Mouse (Mus musculus) kidney, postnatal 25 days (tissue): Measurements from ENCODE around the gene Tbx21.
A peak's percentile ranks its signal among the peaks of the same experiment; 100 is the strongest.

Experiments used
- DNase-seq, 2 experiments: peaks; one replicate each; pipeline ENCODE4 v3.0.0; 2021; ENCODE audit warnings: mixed read lengths in 2 of 2

The Tbx21 gene

DNA sequence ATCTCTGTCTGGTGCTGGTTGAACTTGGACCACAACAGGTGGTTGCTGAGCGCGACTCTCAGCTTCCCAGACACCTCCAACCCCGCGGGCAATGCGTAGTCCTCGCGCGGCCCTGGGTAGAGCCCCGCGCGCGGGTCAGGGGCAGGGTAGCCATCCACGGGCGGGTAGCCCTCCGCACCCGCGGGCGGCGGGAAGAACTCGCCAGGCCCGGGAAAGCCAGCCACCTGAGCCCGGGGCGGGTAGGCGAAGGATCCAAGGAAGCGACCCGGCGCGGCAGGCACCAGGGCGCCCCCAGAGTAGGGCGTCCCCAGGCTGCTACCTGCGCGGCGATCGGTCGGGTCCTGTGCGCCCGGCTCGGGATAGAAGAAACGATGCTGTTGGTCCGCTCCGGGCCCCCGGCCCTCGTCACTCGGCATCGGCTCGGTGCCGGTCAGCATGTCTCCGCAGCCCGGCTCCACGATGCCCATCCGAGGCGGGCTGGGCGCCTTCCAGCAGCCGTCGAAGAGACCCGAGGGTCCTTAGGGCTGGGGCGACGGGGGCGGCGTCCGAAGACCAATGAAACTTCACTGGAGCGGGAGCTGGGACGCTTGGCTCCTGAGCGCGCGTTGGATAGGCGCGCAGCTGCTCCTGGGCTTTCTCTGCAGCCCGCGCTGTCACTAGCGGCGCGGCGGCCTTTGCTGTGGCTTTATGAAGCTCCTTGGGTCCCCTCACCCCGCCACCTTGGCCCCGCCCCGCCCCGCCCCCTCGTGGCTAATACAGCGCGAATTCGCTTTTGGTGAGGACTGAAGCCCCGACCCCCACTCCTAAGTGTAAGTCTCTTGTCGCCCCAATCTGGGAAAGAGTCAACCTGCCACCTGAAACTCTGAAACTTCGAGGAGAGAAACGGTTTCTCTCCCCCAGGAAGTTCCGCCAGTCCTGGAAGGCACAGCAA is at the start of gene Tbx21:
Gene Tbx21 (minus strand): TSS at position 661 of the 931 bp plus-strand sequence.
- no peak for DNase-seq

- DNase-seq = no peak
Observed at GRCm38 (mm10) chr11:97160341-97160740, 45.2 kb upstream of the Tbx21 start.

DNA sequence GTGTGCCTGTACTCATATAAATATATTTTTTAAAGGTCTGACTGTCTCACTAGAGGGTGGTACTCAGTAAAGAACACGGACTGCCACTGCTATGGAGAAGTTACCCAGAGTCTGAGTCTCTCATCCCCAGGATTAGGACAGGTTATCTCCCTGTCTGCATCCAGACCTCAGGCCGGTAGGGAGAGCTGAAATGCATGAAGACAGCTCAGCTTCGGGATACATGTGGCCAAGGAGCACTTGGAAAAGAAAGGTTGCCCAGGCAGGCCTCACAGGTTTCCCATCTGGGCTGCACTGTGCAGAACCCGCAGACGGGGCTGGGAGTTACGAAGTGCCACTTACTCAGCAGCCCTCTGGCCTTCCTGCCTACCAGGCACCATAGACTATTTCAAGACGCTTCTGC is 41.9 kb upstream of the Tbx21 start:
- DNase-seq = no peak

DNA sequence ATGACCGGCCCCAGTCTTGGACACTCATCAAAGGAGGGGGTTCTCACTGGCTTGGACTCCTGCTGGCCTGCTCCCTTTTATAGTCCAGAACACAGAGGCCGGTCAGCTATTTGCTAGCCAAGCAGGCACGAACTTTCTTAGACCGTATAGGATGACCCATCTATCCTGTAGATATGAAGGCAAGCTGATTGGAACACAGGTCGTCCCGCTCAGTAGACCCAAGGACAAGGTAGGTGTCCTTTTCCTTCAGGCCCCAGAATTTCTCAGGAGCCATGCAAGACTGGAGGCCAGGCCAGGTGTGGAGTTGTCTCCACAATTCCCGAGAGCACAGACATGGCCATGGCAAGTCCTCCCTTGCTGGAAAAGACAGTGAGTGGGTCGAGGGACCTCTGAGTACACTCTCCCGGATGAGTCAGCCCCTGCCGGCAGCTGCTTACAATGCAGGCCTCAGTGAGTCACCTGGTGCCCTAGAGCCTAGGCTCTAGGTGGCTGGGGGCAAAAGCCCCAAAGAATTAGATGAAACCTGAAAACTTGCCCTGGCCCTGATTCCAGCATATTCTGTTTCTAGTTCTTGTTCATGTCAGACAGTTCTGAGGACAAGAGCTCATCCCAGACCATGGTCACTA is 37.6 kb upstream of the Tbx21 start:
- no peak for DNase-seq

DNA sequence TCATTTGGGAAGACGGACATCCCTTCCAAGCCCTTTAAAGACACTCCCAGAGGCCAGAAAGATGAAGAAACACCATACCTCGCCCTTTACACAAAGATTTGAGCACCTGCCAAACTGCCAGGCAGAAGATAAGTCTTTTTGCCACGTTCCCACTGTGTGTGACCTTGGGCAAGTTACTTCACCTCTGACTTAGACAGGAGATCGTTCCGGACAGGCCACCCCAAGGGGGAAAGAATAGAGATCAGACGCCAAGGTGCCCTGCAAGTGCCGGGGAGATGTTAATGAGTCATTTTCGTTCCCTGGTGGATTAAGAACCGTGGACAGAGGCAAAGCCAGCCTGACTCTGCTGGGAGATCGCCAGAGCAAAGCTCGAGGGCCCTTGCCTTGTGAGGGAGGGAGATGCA is 36.9 kb upstream of the Tbx21 start:
- peak; percentile 51 to 64 for DNase-seq

DNA sequence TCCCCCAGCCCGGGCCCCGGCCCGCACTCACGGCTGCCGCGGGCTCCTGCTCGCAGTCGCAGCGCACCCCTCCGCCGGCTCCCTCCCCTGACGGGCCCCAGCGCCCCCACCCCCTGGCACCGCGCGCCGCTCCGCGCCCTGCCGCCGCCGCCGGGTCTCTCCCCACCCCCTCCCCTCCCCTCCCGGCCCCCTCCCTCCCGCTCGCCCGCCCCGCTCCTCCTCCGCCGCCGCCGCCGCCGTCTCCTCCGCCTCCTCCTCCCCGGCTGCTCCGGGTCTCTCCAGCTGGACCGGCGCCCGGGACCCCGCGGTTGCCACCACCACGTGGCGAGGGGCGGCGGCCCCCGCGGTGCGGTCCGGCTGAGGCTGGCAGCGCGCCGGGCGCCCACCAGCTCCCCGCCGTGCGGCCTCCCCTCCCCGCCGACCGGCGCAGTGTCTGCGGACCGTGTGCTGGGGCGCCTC is 36.2 kb upstream of the Tbx21 start, which contains the start of gene Tbkbp1:
Gene Tbkbp1 (minus strand): TSS at position 153 of the 459 bp plus-strand sequence.
- DNase-seq = peak; percentile 25 to 59

DNA sequence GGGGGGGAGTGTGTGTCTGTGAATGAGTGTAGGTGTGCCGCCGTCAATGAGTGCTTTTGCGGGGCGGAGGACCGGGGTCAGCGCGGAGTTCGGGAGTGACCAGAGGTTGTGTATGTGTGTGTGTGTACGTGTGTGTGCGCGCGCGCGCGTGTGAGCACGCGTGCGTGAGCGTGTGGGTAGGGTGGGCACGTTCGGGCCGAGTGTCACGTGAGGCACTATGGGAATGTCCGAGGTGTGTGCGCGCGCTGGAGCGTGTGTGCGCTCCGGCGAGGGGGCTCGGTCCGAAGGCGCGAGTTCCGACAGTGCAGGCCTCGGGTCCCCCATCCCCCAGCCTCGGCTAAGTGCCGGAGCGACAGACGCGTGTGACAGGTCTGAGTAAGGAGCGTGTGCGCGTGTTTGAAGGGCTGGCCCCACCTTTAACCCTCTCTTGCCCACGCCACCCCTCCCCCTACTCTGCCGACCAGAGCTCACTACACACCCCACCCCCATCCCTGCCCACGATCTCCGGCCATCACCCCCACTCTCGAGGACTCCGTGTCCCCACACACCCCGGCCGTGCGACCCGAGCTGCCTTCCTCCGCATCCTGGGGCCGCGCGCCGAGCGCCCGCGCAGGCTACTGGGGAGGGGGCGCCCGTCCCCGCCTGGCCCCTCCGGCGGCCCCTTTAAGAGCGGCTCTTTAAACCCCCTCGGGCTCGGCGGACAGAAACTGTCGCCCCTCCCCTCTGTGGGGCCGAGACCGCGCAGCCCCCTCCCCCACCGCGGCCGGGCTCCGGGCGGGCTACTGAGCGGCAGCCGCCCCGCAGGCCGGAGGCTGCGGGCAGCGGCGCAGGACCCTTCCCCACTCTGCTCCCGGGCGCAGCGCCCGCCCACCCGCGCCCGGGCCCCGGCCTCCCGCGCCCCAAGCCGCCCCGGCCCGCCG is 35.5 kb upstream of the Tbx21 start:
- DNase-seq = peak; percentile 57 to 78

- peak; percentile 87 to 93 for DNase-seq
Observed at GRCm38 (mm10) chr11:97149995-97150410, 34.9 kb upstream of the Tbx21 start.

- DNase-seq = no peak
Observed at GRCm38 (mm10) chr11:97149026-97149425, 33.9 kb upstream of the Tbx21 start.

GRCm38 (mm10) chr11:97148591-97148990 is 33.5 kb upstream of the Tbx21 start:
- no peak for DNase-seq

DNA sequence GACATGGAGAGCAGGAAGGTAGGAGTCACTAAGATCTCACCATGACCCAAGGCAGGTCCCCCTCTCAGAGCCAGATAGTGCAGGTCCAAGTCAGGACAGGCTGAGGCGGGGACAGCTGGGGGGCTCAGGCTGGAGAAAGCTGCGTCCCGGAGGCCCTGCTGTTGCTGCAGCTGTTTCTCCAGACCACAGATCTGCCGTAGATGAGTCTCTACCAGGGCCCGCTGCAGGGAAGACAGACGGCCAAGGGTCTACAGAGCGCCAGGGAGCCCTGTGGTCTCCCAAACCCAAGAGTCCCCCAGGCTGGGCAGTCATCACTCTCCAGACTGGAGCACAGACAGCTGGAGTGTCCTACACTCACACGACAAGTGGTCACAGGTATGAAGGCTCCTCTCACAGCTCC is 32.2 kb upstream of the Tbx21 start:
- DNase-seq = no peak

DNA sequence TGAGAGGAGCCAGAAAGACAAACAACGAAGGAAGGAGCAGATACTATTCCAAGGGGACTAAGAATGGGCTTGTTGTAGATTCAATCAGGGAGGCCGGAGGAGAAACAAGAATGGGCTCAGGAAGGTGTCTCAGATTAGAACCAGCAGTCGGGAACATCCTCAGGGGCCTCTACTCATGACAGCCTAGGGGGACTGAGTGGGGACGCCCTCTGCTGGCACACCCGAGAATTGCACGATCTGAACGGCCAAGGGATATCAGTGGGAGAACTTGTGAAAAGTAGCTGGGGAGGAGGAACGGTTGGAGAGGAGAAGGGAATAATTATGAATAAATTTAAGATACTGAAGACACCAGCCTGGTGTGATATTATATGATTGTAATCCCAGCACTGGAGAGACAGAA is 31.6 kb upstream of the Tbx21 start:
- peak; percentile 71 to 78 for DNase-seq

DNA sequence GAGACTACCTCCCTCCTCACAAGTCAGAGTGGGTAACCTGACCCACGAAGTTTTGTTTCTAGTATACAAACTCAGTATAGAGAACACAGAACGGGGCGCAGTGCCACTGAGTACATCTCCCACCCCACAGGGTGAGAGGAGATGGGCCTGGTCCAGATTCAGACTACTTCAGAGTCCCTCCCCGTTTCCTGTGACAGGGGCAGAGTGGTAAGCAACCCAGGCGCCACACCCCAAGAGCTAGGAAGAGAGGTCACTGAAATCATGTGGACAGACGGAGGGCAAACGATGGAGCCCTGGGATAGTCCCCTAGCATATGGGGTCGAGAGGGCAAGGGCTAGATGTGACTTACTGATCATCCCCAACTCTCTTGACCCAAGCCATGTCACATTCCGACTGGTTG is 30.8 kb upstream of the Tbx21 start:
- no peak for DNase-seq

- no peak for DNase-seq
Observed at GRCm38 (mm10) chr11:97145320-97145719, 30.2 kb upstream of the Tbx21 start.

DNA sequence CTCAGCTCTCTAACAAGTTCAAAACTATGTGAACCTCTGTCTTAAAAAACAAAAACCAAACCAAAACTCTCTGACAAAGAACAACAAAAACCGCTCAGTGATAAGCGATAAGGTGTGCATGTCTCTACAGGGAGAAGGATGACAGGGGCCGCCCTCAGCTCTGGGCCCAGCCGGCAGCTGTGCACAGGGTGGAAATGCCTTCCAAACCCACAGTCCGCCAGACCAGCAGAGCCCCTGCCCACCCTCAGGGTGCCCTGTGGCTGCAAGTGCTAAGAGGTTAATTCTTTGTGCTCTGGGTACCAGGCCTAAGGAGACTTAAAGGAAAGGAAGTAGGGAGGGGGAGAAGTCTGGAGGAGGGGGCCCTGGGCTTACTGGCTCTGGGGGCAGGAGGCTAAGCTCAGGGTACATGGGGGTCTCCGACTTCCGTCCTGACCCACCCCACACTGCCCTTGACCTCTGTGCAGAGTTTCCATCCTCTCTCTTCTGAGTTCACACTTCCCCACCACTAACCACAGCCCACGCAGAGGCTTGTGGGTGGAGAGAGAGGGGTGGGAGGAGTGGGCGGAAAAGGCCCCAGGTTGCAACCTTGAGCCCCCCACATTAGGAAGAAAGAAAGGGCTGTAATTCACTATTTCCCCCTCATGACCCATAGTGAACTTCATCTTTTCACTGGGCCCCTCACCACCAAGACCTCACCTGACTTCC is 28.2 kb upstream of the Tbx21 start:
- DNase-seq = no peak

GRCm38 (mm10) chr11:97142159-97142608 is 27.1 kb upstream of the Tbx21 start:
- peak in 1 of 2 experiments; percentile 49 for DNase-seq

- DNase-seq = no peak
Observed at GRCm38 (mm10) chr11:97140811-97141210, 25.7 kb upstream of the Tbx21 start.

- DNase-seq = no peak
Observed at GRCm38 (mm10) chr11:97139256-97139655, 24.1 kb upstream of the Tbx21 start.

- peak; percentile 44 to 69 for DNase-seq
Observed at GRCm38 (mm10) chr11:97138554-97139226, 23.6 kb upstream of the Tbx21 start.

- DNase-seq = no peak
Observed at GRCm38 (mm10) chr11:97133270-97133669, 18.1 kb upstream of the Tbx21 start.

DNA sequence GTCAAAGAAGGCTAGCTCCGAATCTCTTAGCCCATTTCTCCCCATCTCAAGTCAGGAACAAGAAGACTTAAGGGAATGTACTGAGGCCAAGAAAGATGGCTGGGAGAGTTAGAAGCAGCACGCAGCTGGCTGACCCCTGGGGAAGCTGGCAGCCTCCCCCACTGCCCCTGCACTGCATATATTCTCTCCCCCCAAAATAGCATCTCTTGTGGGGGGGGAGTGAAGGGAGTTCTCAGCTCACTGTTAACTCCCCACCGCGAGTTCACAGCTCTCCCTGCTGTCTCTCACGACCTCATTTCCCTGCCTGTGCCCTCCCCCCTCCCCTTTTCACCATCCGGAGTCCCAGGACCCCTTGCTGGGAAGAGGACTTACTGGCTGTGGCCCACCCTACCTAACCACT is 17.1 kb upstream of the Tbx21 start:
- DNase-seq = no peak
